Mouse (Mus musculus) layer of hippocampus, adult 9-10 months (tissue): ENCODE data around the gene Vpreb3.
"Not testable (repeated sequence)": the region's sequence is repeated elsewhere in the genome, so short reads cannot be mapped to it uniquely, and the experiment has no call there.

Experiments
- DNase-seq: peaks from one replicate; pipeline ENCODE4 v3.0.0; 2022; ENCODE audit warnings: low spot score

Vpreb3 gene

DNA sequence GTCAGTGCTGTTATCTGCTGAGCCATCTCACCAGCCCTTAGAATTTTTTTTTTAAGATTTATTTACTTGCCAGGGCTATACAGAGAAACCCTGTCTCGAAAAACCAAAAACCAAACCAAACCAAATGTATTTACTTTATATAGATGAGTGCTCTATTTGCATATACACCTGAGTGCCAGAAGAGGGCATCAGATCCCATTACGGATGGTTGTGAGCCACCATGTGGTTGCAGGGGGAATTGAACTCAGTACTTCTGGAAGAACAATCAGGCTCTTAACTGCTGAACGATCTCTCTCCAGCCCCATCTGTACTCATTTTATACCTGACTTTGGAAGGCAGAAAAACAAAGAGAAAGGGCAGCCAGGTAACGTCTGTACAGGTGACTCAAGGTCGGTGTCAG lies 32.4 kb downstream of the Vpreb3 start:
- no peak for DNase-seq

DNA sequence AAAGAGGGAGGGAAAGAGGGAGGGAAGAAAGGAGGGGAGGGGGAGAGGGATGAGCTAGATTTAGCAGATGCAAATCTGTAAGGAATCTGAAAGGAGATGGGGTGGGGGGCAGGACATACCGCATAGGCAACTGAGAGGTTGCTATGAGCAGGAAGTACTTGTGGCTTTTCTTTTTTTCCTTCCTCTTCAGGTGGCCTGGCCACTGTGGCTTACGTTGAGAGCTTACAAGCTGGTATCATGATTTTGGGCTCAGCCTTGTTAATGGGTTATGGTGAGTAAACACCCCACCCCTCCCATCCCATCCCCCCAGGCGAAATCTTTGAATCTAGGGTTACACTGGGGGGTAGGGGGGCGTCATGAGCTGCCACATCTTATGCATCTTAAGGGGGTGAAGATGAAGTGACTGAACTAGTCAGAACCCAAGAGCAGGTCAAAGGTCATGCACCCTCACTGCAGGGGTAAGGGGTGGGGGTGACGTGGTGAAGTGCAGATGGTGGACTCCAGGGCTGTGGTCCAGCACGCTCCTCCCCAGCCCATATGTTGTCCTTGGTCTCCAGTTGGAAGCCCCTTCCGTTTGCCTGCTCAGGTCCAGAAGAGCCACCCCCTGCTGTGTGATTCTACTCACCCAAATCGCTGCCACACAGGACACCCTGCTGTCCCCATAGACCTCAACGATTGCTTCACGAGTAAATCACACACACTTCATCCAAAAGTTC lies 35.4 kb downstream of the Vpreb3 start:
- no peak for DNase-seq

DNA sequence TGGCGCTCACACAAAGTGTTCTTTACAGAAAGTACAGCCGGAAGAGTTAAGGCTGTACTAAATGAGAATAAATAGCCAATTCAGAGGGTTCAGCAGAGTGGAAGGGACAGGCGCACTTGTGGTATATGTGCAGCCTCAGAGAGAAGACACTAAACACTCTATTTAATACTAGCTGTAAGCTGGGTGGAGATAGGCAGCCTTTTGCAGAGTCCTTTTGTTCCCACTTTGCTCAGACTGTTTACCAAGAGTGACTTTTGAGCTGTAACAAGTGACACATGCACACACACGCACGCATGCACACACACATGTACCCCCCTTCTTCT lies 35.9 kb downstream of the Vpreb3 start:
- no peak for DNase-seq

DNA sequence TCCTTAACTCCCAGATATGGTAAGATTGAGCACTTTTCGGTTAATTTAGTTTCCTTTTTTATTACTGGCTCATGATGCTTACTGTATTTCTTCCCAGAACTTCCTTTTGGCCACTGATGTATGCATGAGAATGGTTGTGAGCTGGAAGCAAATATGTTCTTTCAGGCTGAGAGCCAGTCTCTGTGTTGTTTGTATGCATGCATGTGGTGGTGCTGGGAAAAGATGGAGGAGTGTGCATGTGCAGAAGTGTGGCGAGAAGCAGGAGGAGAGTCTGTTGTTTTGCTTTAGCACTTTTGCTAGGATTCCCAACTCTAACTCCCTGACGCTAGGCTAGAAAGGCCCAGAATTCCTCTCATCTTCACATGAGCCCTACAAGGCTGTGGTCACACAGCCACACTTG lies 36.6 kb downstream of the Vpreb3 start:
- no peak for DNase-seq

DNA sequence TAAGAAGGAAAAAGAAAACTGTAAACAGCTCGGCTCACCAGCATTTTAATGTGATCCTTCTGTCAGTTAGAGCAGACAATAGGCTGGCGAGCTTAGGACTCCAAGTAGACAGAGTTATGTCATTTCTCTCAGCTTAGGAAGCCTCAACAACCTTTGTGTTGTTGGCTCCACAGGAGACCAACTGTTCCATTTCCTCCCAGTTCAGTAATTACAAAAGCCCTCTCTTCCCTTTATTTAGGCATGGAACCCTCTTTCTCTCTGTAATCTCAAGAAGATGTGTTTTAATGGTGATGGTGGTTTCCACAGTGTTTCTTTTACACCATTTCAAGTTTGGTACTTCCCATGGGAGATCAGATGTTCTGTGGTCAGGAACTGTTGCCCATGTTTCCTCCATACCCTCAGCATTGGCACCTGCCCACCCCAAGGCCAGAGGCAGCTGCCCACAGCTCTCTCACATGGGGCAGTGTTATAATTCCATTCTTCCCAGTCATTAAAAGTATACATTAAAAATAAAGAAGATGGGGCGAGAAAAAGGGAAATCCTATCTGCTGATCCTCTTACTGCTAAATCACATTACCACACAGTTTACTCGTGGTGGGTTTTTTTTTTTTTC lies 47.7 kb downstream of the Vpreb3 start:
- DNase-seq, result no peak

DNA sequence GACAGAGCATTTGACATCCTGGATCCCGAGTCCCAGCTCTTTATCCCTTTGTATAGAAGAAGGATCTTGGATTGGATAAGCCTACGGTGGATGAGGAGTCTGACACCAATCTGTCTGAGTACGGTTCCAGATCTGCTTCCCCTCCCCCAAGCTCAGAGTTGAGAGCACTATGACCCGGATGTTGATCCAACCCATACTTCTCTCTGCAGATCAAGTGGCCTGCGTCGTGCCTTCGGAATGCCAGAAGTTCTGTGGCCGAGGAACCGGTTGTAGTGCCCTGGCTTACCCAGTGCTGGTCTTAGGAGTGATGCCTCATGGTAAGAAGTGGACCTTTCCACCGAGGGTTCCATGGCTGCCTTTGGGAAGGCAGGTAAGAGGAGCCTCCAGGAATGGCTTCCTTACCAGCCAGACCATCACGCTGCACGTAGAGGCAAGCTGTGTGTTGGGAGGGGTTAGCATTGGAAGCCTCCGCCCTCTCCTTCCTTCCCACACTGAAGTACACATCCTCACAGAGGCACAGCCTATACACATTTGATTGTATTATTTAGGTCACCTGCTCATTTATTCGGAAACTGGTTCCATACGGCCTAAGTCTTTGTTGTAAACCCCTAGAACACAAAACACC lies 50.9 kb downstream of the Vpreb3 start:
- DNase-seq, result no peak

DNA sequence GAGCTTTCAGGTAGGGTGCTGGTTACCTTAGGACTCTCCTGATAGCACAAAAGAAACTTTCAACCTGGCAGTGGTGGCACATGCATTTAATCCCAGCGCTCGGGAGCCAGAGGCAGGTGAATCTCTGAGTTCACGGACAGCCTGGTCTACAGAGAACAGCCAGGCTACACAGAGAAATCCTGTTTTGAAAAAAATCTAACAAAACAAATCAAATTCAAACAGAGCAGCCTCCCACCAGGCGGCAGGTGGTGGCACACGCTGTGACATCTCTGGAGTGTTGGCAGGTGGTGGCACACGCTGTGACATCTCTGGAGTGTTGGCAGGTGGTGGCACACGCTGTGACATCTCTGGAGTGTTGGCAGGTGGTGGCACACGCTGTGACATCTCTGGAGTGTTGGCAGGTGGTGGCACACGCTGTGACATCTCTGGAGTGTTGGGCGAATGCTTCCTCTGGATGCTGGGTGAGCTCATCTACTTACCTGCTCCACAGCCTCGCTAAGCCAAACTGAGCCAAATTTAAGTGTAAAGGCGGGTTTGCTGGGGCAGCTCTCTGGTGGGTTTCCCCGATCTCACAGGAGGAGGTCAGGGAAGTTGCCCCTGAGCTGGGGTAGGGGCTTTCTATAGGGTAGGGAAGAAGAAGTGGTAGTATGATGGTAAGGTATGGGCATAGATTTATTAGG lies 51.8 kb downstream of the Vpreb3 start:
- not testable (repeated sequence) for DNase-seq

DNA sequence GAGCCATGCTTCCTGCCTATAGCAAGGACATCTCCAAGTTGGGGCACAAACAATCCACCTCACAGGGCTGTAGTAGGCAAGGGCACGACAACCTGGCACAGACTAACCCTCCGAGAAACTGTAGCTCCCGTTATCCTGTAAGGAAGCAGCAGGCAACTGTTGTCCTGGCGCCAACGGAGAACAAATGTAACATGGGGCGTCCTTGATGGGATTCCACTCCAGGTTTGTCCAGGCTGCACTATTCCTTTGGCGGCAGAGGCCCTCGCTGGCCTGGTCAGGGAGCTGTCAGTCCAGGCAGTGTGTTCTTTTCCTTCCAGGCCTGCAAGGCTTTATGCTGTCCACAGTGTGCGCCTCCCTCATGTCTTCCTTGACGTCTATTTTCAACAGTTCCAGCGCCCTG lies 52.6 kb downstream of the Vpreb3 start:
- no peak for DNase-seq

DNA sequence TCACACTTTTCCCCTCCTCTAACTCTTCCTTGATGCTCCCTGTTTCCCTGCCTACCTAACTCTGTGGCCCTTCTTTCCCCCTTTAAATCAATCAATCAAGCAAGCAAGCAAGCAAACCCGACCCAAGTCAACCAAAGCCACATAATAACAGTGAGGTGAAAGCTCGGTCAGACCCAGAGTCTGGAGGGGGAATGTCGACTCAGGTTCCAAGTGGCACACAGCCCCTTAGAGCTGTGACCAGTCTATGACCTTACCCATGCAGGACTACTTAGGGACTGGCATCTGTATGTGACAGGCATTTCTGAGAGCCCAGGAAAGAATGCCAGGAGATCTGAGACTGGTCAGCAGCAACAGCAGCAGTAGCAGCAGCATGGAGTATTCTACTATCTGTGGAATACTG lies 53.5 kb downstream of the Vpreb3 start:
- no peak for DNase-seq
